Mouse (Mus musculus) lung, embryonic 14.5 days (tissue): ENCODE measurements around the gene Zfp113. TPM values are rescaled to one million over a fixed set of nuclear protein-coding genes. Genes with fewer than 3 reads are reported as not detected.
"Not testable (repeated sequence)": the region's sequence is repeated elsewhere in the genome, so short reads cannot be mapped to it uniquely, and the experiment has no call there.

Experiments used
- ATAC-seq: fragments of 200-750 bp; cut with Nextera tagmentation; 2 replicates; pipeline ENCODE4 v1.8.0; 2017; ENCODE audit warnings: mild to moderate bottlenecking, moderate TSS enrichment, moderate library complexity; ENCODE audit not compliant: insufficient read depth
- DNase-seq: peaks from one replicate; pipeline ENCODE4 v3.0.0-alpha.2; 2015
- H3K27ac ChIP-seq: fragments of 300-500 bp; sonication (generic); 2 replicates; pipeline ENCODE4 v1.5.1; 2014; ENCODE audit warnings: low read depth, mild to moderate bottlenecking, moderate library complexity
- H3K27me3 ChIP-seq: fragments of 300-500 bp; sonication (generic); 2 replicates; pipeline ENCODE4 v1.6.1; 2014; ENCODE audit warnings: low read length, control low read depth; ENCODE audit not compliant: insufficient read depth
- H3K36me3 ChIP-seq: fragments of 300-500 bp; sonication (generic); 2 replicates; pipeline ENCODE4 v1.6.1; 2014; ENCODE audit warnings: control low read depth; ENCODE audit not compliant: insufficient read depth
- H3K4me1 ChIP-seq: fragments of 300-500 bp; sonication (generic); 2 replicates; pipeline ENCODE4 v1.6.1; 2014; ENCODE audit warnings: antibody characterized with exemption, control low read depth; ENCODE audit not compliant: insufficient read depth
- H3K4me2 ChIP-seq: fragments of 300-500 bp; sonication (generic); 2 replicates; pipeline ENCODE4 v1.6.1; 2014; ENCODE audit warnings: mild to moderate bottlenecking
- H3K4me3 ChIP-seq: fragments of 300-500 bp; sonication (generic); 2 replicates; pipeline ENCODE4 v1.5.1; 2014; ENCODE audit warnings: low read depth, low read length
- H3K9ac ChIP-seq: fragments of 300-500 bp; sonication (generic); 2 replicates; pipeline ENCODE4 v1.6.1; 2014
- H3K9me3 ChIP-seq: fragments of 300-500 bp; sonication (generic); 2 replicates; pipeline ENCODE4 v1.6.1; 2016; ENCODE audit warnings: low read depth, low read length, control low read depth
- CTCF ChIP-seq: IDR thresholded peaks from 2 replicates; pipeline ENCODE4 v1.5.1; 2016; ENCODE audit warnings: antibody characterized with exemption, low read depth
- WGBS: fragments of 180-500 bp; shearing (Covaris S2); extraction: QIAGEN DNeasy Blood & Tissue Kit; methylation state at CpG from one replicate; pipeline ENCODE4 v1.1.7; 2014; 5-methylcytosine and 5-hydroxymethylcytosine counted together
- polyA plus RNA-seq: library from polyadenylated mRNA; unstranded; fragments of >200 nt; fragmentation: Nextera tagmentation; extraction: Ambion mirVana; gene quantifications from 2 replicates; pipeline ENCODE4 v1.2.1, GENCODE M21; 2014

Gene Zfp113
- polyA plus RNA-seq, 1 experiment from 2014 or later, result 16.6 TPM

DNA sequence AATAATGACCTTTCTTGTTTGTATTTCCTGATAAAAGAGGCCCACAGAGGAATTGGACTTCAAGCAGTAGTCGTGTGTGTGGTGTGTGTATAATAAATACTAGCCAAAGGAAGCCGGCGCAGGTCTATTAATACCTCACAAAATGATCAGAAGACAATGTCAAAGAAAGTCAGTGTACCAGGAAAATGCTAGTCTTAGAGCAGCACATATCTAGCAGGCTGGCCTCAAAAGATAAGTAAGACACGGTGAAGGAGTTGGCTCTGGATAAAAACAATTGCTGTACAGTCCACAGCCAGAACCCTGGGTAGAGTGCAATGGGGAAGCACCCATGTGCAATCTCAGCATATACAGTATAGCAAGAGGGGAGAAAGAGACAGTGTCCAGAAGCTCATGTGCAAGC is 18.3 kb downstream of the Zfp113 start:
- Histone ChIP-seq H3K27me3 (no peaks in the 10 kb centered on the region), H3K9me3 (no peaks in the 10 kb centered on the region), H3K4me1 (no peaks in the 10 kb centered on the region), H3K9ac (no peak overlapping the region), H3K4me3 (no peak overlapping the region), H3K4me2 (no peak overlapping the region), H3K36me3 (peaks cover 32% of the 10 kb centered on the region), H3K27ac (no peak overlapping the region)
- no peak for TF ChIP-seq CTCF
- WGBS, result 41% methylated on average over 4 of the region's 4 CpGs
- ATAC-seq, result no peak
- no peak for DNase-seq

- no peak for DNase-seq
- no peak for ATAC-seq
- H3K9ac ChIP-seq, result no peak overlapping the region
- TF ChIP-seq CTCF, result no peak
- H3K4me3 ChIP-seq, result no peak overlapping the region
- no peaks in the 10 kb centered on the region for H3K27me3 ChIP-seq
- peaks cover 73% of the 10 kb centered on the region for H3K36me3 ChIP-seq
- no peaks in the 10 kb centered on the region for H3K9me3 ChIP-seq
- no peak overlapping the region for H3K4me2 ChIP-seq
- no peak overlapping the region for H3K27ac ChIP-seq
- 89% methylated on average over 5 of the region's 5 CpGs for WGBS
- H3K4me1 ChIP-seq, result no peaks in the 10 kb centered on the region
These were observed 23.0 kb downstream of the Zfp113 start for GRCm38 (mm10) chr5:138132425-138133064.

GRCm38 (mm10) chr5:138118041-138118440 is 37.5 kb downstream of the Zfp113 start:
- peak overlapping the region; percentile 67 for H3K4me2 ChIP-seq
- H3K27ac ChIP-seq, result peak overlapping the region; percentile 96; the same call in 1 of the 2 replicates
- peak; percentile 8 for DNase-seq
- WGBS, result 55% methylated on average over 3 of the region's 3 CpGs
- H3K9me3 ChIP-seq, result no peaks in the 10 kb centered on the region
- no peaks in the 10 kb centered on the region for H3K27me3 ChIP-seq
- ATAC-seq, result no peak
- peaks cover 4% of the 10 kb centered on the region; the same call in 1 of the 2 replicates for H3K4me1 ChIP-seq
- peak overlapping the region; percentile 75 for H3K4me3 ChIP-seq
- H3K36me3 ChIP-seq, result peaks cover 18% of the 10 kb centered on the region
- peak overlapping the region; percentile 79 for H3K9ac ChIP-seq
- peak; percentile 8; the same call in 1 of the 2 replicates for TF ChIP-seq CTCF

- Histone ChIP-seq H3K4me1 (peaks cover 4% of the 10 kb centered on the region; the same call in 1 of the 2 replicates), H3K9ac (peak overlapping the region; percentile 79), H3K36me3 (peaks cover 16% of the 10 kb centered on the region), H3K4me2 (peak overlapping the region; percentile 67), H3K9me3 (no peaks in the 10 kb centered on the region), H3K27ac (peak overlapping the region; percentile 96), H3K4me3 (peak overlapping the region; percentile 75), H3K27me3 (no peaks in the 10 kb centered on the region)
- peak; percentile 19 for DNase-seq
- 6% methylated on average over 16 of the region's 16 CpGs for WGBS
- TF ChIP-seq CTCF, result no peak
- ATAC-seq, result peak; percentile 36
These were observed 38.1 kb downstream of the Zfp113 start for GRCm38 (mm10) chr5:138117199-138118015.

DNA sequence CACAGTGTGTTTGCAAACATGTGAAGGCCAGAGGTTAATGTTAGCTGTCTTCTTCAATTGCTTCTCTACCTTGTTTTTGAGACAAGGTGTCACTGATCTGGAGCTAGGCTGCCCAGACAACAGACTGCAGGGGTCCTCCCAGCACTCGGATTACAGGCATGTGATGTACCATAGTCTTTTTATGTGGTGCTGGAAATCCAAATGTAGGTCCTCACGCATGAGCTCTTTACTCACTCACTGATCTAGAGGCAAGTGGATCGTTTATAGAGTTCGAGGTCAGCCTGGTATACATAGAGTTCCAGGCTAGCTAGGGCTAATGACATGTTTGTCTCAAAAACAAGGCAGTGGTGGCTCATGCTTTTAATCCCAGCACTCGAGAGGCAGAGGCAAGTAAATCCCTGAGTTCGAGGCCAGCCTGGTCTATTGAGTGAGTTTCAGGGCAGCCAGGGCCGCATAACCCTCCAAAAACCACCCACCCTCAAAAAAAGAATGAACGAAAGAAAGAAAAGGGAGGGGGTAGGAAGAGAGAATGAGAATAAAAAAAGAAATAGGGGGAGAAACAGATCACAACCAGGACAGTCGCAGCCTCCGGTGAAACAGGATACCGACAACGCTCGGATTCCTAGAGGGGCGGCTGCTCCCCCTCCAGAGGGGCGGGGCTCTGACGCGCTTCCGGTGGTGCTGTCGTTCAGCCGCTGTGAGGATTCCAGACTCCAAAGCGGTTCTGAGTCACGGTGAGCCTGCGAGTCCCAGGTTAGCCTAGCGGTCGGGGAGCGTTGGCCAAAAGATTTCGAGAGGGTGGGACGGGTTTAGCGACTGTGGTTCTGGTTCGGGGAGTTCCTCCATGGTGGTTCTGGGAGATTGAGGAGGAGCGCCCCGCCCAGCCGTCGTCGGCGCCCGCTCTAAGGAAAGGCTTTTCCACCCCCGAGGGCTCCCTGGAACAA is 39.0 kb downstream of the Zfp113 start, which contains the start of gene Zscan21:
TSS of gene Zscan21 (plus strand) at position 649 of the 944 bp plus-strand sequence.
- WGBS, result 6% methylated on average over 38 of the region's 38 CpGs
- DNase-seq (peak; percentile 97), ATAC-seq (peak; percentile 98)
- Histone ChIP-seq H3K4me2 (peak within 1 kb of the TSS; percentile 67), H3K36me3 (peaks cover 16% of the 10 kb centered on the region), H3K9me3 (no peaks in the 10 kb centered on the region), H3K9ac (peak within 1 kb of the TSS; percentile 79), H3K27me3 (no peaks in the 10 kb centered on the region), H3K27ac (peak within 1 kb of the TSS; percentile 96), H3K4me1 (peaks cover 4% of the 10 kb centered on the region; the same call in 1 of the 2 replicates), H3K4me3 (peak within 1 kb of the TSS; percentile 75)
- no peak for TF ChIP-seq CTCF

DNA sequence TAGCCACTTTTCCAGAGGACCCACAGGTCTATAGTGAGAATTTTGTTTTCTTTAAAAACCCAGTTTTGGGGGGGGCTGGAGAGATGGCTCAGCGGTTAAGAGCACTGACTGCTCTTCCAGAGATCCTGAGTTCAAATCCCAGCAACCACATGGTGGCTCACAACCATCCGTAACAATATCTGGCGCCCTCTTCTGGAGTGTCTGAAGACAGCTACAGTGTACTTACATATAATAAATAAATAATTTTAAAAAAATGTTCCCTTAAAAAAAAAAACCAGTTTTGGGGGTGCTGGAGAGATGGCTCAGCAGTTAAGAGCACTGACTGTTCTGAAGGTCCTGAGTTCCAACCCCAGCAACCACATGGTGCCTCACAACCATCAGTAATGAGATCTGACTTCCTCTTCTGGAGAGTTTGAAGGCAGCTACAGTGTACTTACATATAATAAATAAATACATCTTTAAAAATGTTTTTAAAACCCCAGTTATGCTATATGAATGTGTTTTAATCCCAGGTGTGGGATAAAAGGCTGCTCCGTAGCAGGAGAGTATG is 45.6 kb downstream of the Zfp113 start:
- not testable (repeated sequence) for H3K4me1 ChIP-seq, DNase-seq, H3K36me3 ChIP-seq

More for the DNA sequence above, 45.6 kb downstream of the Zfp113 start:
- not testable (repeated sequence) for H3K4me3 ChIP-seq, H3K9ac ChIP-seq, H3K9me3 ChIP-seq, H3K27ac ChIP-seq, ATAC-seq, H3K4me2 ChIP-seq, H3K27me3 ChIP-seq
- 56% methylated on average over 4 of the region's 4 CpGs for WGBS
